Comparison of ENCODE assay signal across 17 mouse cellular contexts in genomic region chr10:92333869-92334268, GRCm38 (mm10).
DNase-seq lines count a peak whose midpoint lies in the region; ATAC-seq lines count a peak whose summit lies in the region.
"Had no signal": no experiment of that assay in that cellular context is flagged by ENCODE, and none has a peak within 500 bp of the region (broad histone marks: within the 10 kb centered on the region; RNA-seq: fewer than 3 reads in every experiment).

No protein-coding gene starts in this region.

- no peak for ATAC-seq in kidney, embryonic 14.5 days (ENCODE audit: low FRiP score, low TSS enrichment)
- ATAC-seq in forebrain, embryonic 15.5 days (replicated peaks), result no peak
- no peak for ATAC-seq in midbrain, embryonic 13.5 days

- no peaks in the 10 kb centered on the region for H3K9me3 ChIP-seq in kidney, embryonic 14.5 days (ENCODE audit: control insufficient read depth, low read length)
- H3K9me3 ChIP-seq in embryonic facial prominence, embryonic 10.5 days, result no peaks in the 10 kb centered on the region
- H3K9me3 ChIP-seq in forebrain, embryonic 15.5 days, result no peaks in the 10 kb centered on the region
- H3K9me3 ChIP-seq in midbrain, embryonic 13.5 days, result no peaks in the 10 kb centered on the region
- H3K9me3 ChIP-seq: embryonic facial prominence, embryonic 13.5 days; heart, embryonic 13.5 days; lung, embryonic 15.5 days had no signal

- H3K4me1 ChIP-seq in kidney, embryonic 14.5 days (ENCODE audit: control insufficient read depth, insufficient read depth, low read length), result peaks cover 7% of the 10 kb centered on the region
- H3K4me1 ChIP-seq in embryonic facial prominence, embryonic 10.5 days, result peaks cover 23% of the 10 kb centered on the region
- H3K4me1 ChIP-seq in forebrain, embryonic 15.5 days, result peaks cover 27% of the 10 kb centered on the region
- peaks cover 20% of the 10 kb centered on the region for H3K4me1 ChIP-seq in midbrain, embryonic 13.5 days (replicated peaks)

- peak; percentile 16 for DNase-seq in kidney, postnatal 10 days
- peak; percentile 15 for DNase-seq in embryonic facial prominence, embryonic 10.5 days (ENCODE audit: low spot score)
- no peak for DNase-seq in ovary, postnatal 14 days (ENCODE audit: low spot score)
- no peak for DNase-seq in layer of hippocampus, adult 9-10 months (ENCODE audit: low spot score)
- no peak for DNase-seq in c-Kit-positive CD71-positive TER-119-positive erythroid progenitor cells, embryonic 14.5 days (ENCODE audit: low spot score)
- DNase-seq: adrenal gland, postnatal 14 days; cerebellum, adult 2 months; kidney, adult 11 months; thymus, adult 2 months had no signal

- H3K9ac ChIP-seq in kidney, embryonic 14.5 days (ENCODE audit: low read depth, low read length), result no peak overlapping the region
- no peak overlapping the region for H3K9ac ChIP-seq in forebrain, embryonic 15.5 days (replicated peaks)
- no peak overlapping the region for H3K9ac ChIP-seq in midbrain, embryonic 13.5 days (replicated peaks)
- H3K9ac ChIP-seq: embryonic facial prominence, embryonic 13.5 days; heart, embryonic 13.5 days; lung, embryonic 15.5 days had no signal

- no peaks in the 10 kb centered on the region for H3K36me3 ChIP-seq in kidney, embryonic 14.5 days (ENCODE audit: control insufficient read depth, insufficient read depth, low read length)
- no peaks in the 10 kb centered on the region for H3K36me3 ChIP-seq in embryonic facial prominence, embryonic 10.5 days (replicated peaks)
- no peaks in the 10 kb centered on the region for H3K36me3 ChIP-seq in forebrain, embryonic 15.5 days
- no peaks in the 10 kb centered on the region for H3K36me3 ChIP-seq in midbrain, embryonic 13.5 days
- H3K36me3 ChIP-seq: embryonic facial prominence, embryonic 13.5 days; heart, embryonic 13.5 days; lung, embryonic 15.5 days had no signal

- no peak overlapping the region for H3K4me2 ChIP-seq in kidney, embryonic 14.5 days (replicated peaks; ENCODE audit: low read depth, low read length)
- H3K4me2 ChIP-seq in forebrain, embryonic 15.5 days (replicated peaks), result no peak overlapping the region
- H3K4me2 ChIP-seq in midbrain, embryonic 13.5 days (replicated peaks), result no peak overlapping the region
- H3K4me2 ChIP-seq: embryonic facial prominence, embryonic 13.5 days; heart, embryonic 13.5 days; lung, embryonic 15.5 days had no signal

- H3K27ac ChIP-seq in kidney, embryonic 14.5 days (ENCODE audit: low read depth, low read length), result no peak overlapping the region
- peak overlapping the region; percentile 79 for H3K27ac ChIP-seq in embryonic facial prominence, embryonic 10.5 days (replicated peaks)
- H3K27ac ChIP-seq in forebrain, embryonic 15.5 days (replicated peaks), result peak overlapping the region; percentile 80
- peak overlapping the region; percentile 75 for H3K27ac ChIP-seq in midbrain, embryonic 13.5 days
- H3K27ac ChIP-seq: embryonic facial prominence, embryonic 13.5 days; heart, embryonic 13.5 days; left cerebral cortex, adult 2 months; lung, embryonic 15.5 days had no signal

- no peaks in the 10 kb centered on the region for H3K27me3 ChIP-seq in kidney, embryonic 14.5 days (ENCODE audit: control insufficient read depth, insufficient read depth, low read length)
- no peaks in the 10 kb centered on the region for H3K27me3 ChIP-seq in embryonic facial prominence, embryonic 10.5 days (replicated peaks; ENCODE audit: low read depth, poor library complexity, severe bottlenecking)
- H3K27me3 ChIP-seq in forebrain, embryonic 15.5 days, result no peaks in the 10 kb centered on the region
- no peaks in the 10 kb centered on the region for H3K27me3 ChIP-seq in midbrain, embryonic 13.5 days
- H3K27me3 ChIP-seq: CH12.LX; embryonic facial prominence, embryonic 13.5 days; heart, embryonic 13.5 days; lung, embryonic 15.5 days had no signal

- no peak overlapping the region for H3K4me3 ChIP-seq in kidney, embryonic 14.5 days (ENCODE audit: low read length)
- no peak overlapping the region for H3K4me3 ChIP-seq in embryonic facial prominence, embryonic 10.5 days
- H3K4me3 ChIP-seq in forebrain, embryonic 15.5 days, result no peak overlapping the region
- no peak overlapping the region for H3K4me3 ChIP-seq in midbrain, embryonic 13.5 days (replicated peaks)
- H3K4me3 ChIP-seq: embryonic facial prominence, embryonic 13.5 days; heart, embryonic 13.5 days; left cerebral cortex, adult 2 months; lung, embryonic 15.5 days had no signal

- WGBS in kidney, embryonic 14.5 days, result 56% methylated on average over 6 of the region's 6 CpGs
- WGBS in embryonic facial prominence, embryonic 10.5 days, result 39% methylated on average over 6 of the region's 6 CpGs
- WGBS in forebrain, embryonic 15.5 days, result 16% methylated on average over 6 of the region's 6 CpGs
- WGBS in midbrain, embryonic 13.5 days, result 36% methylated on average over 6 of the region's 6 CpGs

Comparison
In these comparisons a context has a peak if more than half of its experiments do, and no peak if none do; other contexts are left out.
1. DNase-seq: peak in kidney, postnatal 10 days (single experiment) and embryonic facial prominence, embryonic 10.5 days (single experiment); none in ovary, postnatal 14 days (single experiment), layer of hippocampus, adult 9-10 months (single experiment) and c-Kit-positive CD71-positive TER-119-positive erythroid progenitor cells, embryonic 14.5 days (single experiment).